Mouse (Mus musculus) cerebral cortex, adult 2 months (tissue): ENCODE data around the gene Mtx3.

Source experiments
- WGBS: fragments of 180-500 bp; shearing (Covaris S2); methylation state at CpG from one replicate; pipeline ENCODE4 v1.1.7; 2018; 5-methylcytosine and 5-hydroxymethylcytosine counted together

Gene Mtx3

DNA sequence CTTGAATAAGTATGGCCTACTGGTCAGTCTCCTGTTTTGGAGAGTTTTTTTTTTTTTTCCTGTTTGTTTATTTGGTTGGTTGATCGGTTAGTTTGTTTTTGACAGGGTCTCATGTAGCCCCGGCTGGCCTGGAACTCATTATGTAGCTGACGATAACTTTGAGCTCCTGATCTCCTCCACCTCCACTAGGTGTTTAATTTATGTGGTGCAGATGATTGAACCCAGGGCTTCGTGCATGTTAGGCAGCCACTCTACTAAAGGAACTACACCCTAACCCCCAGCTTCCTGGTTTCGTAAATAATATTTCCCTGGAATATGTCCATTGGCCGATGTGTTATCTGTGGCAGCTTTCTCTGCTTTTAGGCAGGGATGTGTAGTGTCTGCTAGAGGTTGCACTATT lies 54.5 kb downstream of the Mtx3 start:
- 91% methylated on average over 6 of the region's 6 CpGs for WGBS

DNA sequence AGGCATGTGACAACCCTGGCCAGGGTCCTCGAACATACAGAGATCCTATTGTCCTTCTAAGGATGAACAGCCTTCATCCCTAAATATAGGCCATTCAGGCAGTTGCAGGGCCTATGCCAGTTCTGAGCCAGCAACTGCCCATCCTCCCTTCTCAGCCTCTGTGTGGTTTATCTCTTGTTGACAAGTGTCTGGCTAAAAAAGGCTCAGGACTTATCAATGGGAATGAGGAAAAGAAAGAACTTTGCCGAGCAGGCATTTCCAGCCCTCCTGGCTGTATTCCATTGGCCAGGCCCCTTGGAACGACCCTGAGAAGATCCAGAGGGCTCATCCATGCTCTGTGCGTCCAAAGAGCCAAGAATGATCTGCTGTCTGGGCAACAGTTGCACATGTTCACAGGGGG lies 58.7 kb downstream of the Mtx3 start:
- 61% methylated on average over 4 of the region's 4 CpGs for WGBS

DNA sequence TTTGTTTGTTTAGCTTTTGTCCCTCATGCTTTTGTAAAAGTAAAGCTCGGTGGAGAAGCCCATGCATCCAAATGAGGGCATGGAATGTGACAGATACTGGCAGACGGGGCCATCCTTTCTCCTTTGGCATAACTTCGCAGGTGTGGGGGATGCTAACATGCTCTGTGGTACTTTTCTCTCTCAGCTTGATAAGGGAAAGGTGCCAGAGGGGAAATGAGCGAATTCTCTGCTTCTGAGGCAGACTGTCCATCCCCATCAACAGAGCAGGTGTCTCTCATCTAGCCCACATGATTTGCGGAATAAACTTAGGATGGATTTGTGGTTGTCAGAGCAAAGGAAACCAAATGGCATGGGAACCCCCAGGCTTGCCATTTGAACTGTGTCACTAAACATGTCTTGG lies 61.4 kb downstream of the Mtx3 start:
- WGBS = 83% methylated on average over 5 of the region's 5 CpGs

DNA sequence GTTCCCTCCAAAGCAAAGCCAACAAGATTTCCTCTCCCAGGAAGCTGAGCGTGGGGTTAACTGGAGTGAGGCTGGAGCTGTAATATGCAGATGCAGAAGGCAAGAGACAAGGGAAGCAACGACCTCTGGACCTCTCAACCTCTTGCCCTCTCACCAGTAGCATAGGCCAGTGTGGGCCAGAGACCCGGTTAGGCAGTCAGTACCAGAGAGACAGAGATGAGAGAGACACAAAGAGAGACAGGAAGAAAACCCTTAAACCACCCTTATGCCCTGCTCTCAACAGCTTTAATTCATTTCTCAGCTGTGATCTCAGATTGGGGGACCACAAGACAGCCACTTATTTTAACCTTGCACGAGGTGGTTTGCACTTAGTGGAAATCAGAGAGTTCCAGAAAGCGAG lies 62.8 kb downstream of the Mtx3 start:
- WGBS = 75% methylated on average over 5 of the region's 5 CpGs
